Mouse (Mus musculus) ES-Bruce4 (cell line): ENCODE data around the gene Lin37.

Experiments used
- CTCF ChIP-seq: IDR thresholded peaks from one replicate; pipeline ENCODE4 v1.8.1; 2011; ENCODE audit warnings: low read depth, low read length
- POLR2A ChIP-seq: IDR thresholded peaks from one replicate; pipeline ENCODE4 v1.8.1; 2011; ENCODE audit warnings: low read length; ENCODE audit not compliant: insufficient read depth

- no peak for TF ChIP-seq CTCF
- TF ChIP-seq POLR2A = no peak
Observed at GRCm38 (mm10) chr7:30553810-30554584, 5.6 kb downstream of the Lin37 start.
